Mouse (Mus musculus) myocyte (in vitro differentiated cells): ENCODE results near the gene Cmtm2a.
"Not testable (repeated sequence)": the region's sequence is repeated elsewhere in the genome, so short reads cannot be mapped to it uniquely, and the experiment has no call there.

Source experiments
- E2F4 ChIP-seq: IDR thresholded peaks from one replicate; pipeline ENCODE4 v1.6.1; 2011; ENCODE audit warnings: mild to moderate bottlenecking, control low read depth, moderate library complexity; ENCODE audit not compliant: insufficient read depth
- POLR2A ChIP-seq: IDR thresholded peaks from one replicate; pipeline ENCODE4 v1.6.1; 2011; ENCODE audit warnings: low read depth, mild to moderate bottlenecking, control low read depth, moderate library complexity; ENCODE audit not compliant: insufficient read length
- TCF12 ChIP-seq: IDR thresholded peaks from one replicate; pipeline ENCODE4 v1.6.1; 2011; ENCODE audit warnings: mild to moderate bottlenecking, control low read depth; ENCODE audit not compliant: poor library complexity, insufficient read depth, severe bottlenecking

DNA sequence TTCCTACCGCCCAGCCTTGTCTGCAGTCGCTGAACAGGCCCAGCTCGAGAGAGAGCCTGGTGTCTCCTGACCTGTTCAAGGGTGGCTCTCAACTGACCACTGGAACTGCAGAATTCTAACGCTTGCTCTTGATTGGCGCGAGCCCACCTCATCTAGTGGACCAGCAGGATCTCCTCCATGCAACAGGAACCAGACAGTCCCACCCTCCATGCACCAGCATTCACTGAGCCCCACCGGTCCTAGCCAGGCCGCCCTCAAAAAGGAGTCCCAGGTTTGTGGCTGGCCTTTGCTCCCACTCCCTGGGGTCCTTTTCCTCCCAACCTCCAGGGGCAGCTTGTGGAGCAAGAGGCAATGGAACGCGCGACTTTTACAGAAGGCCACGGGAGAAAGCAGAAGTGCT is at the start of gene Cmtm2a:
- TF ChIP-seq POLR2A, E2F4, TCF12: not testable (repeated sequence)
